Mouse (Mus musculus) fat pad, adult 2 months (tissue): ENCODE results near the gene Timm44.
"Not testable (repeated sequence)": the region's sequence is repeated elsewhere in the genome, so short reads cannot be mapped to it uniquely, and the experiment has no call there.

Experiments
- DNase-seq: peaks from one replicate; pipeline ENCODE4 v3.0.0-alpha.2; 2011; ENCODE audit warnings: low read depth, low spot score; ENCODE audit errors: extremely low read depth

Gene Timm44

GRCm38 (mm10) chr8:4265160-4265914 is 10.4 kb downstream of the Timm44 start:
- DNase-seq = no peak

GRCm38 (mm10) chr8:4263105-4263791 is 12.5 kb downstream of the Timm44 start:
- no peak for DNase-seq

- no peak for DNase-seq
Measured at GRCm38 (mm10) chr8:4259805-4260170, 15.9 kb downstream of the Timm44 start.

GRCm38 (mm10) chr8:4259125-4259804 is 16.4 kb downstream of the Timm44 start, which contains the start of gene Ctxn1:
Gene Ctxn1, minus strand, starts transcription at chr8:4259274.
- no peak for DNase-seq

GRCm38 (mm10) chr8:4258678-4259077 is 17.0 kb downstream of the Timm44 start:
- no peak for DNase-seq

GRCm38 (mm10) chr8:4258233-4258632 is 17.5 kb downstream of the Timm44 start:
- no peak for DNase-seq

GRCm38 (mm10) chr8:4257350-4257749 is 18.4 kb downstream of the Timm44 start:
- DNase-seq = no peak

GRCm38 (mm10) chr8:4256911-4257310 is 18.8 kb downstream of the Timm44 start:
- DNase-seq = no peak

- not testable (repeated sequence) for DNase-seq
Measured at GRCm38 (mm10) chr8:4255471-4255870, 20.2 kb downstream of the Timm44 start.

- no peak for DNase-seq
Measured at GRCm38 (mm10) chr8:4254001-4254400, 21.7 kb downstream of the Timm44 start.

GRCm38 (mm10) chr8:4252934-4253841 is 22.5 kb downstream of the Timm44 start, which contains the start of gene Snapc2:
Gene Snapc2, plus strand, starts transcription at chr8:4253080.
- peak; percentile 54 for DNase-seq

GRCm38 (mm10) chr8:4252116-4252760 is 23.5 kb downstream of the Timm44 start:
- DNase-seq = no peak

GRCm38 (mm10) chr8:4250306-4250970 is 25.3 kb downstream of the Timm44 start:
- no peak for DNase-seq

GRCm38 (mm10) chr8:4249213-4249612 is 26.5 kb downstream of the Timm44 start:
- DNase-seq = no peak

- no peak for DNase-seq
Measured at GRCm38 (mm10) chr8:4247951-4248540, 27.7 kb downstream of the Timm44 start, which contains the start of gene Tgfbr3l. Gene Tgfbr3l, plus strand, starts transcription at chr8:4248214.

- DNase-seq = no peak
Measured at GRCm38 (mm10) chr8:4247241-4247640, 28.5 kb downstream of the Timm44 start.

- no peak for DNase-seq
Measured at GRCm38 (mm10) chr8:4245737-4246136, 30.0 kb downstream of the Timm44 start.

GRCm38 (mm10) chr8:4245061-4245460 is 30.7 kb downstream of the Timm44 start:
- no peak for DNase-seq

- DNase-seq = no peak
Measured at GRCm38 (mm10) chr8:4239193-4239890, 36.4 kb downstream of the Timm44 start.
